Mouse (Mus musculus): ENCODE data around the gene 6430628N08Rik. TPM values are rescaled to one million over a fixed set of nuclear protein-coding genes. Genes with fewer than 3 reads are reported as not detected.

The 6430628N08Rik gene
- polyA plus RNA-seq, 1 experiment from 2014 or later = not detected

GRCm38 (mm10) chr4:115855100-115855499 is 35.4 kb upstream of the 6430628N08Rik start:
- Histone ChIP-seq H3K4me2 (ENCODE audit: low read depth) (no peak overlapping the region), H3K9ac (ENCODE audit: low read length) (no peak overlapping the region), H3K4me3 (ENCODE audit: low read depth, low read length) (no peak overlapping the region), H3K9me3 (ENCODE audit: control insufficient read depth, low read length) (no peaks in the 10 kb centered on the region), H3K27me3 (ENCODE audit: control insufficient read depth, insufficient read depth, low read length) (no peaks in the 10 kb centered on the region), H3K36me3 (ENCODE audit: control insufficient read depth, insufficient read depth, low read length) (no peaks in the 10 kb centered on the region), H3K27ac (ENCODE audit: low read depth, low read length) (no peak overlapping the region), H3K4me1 (ENCODE audit: control insufficient read depth, insufficient read depth, low read length) (peaks cover 4% of the 10 kb centered on the region; the same call in 1 of the 2 replicates)
- ATAC-seq (ENCODE audit: insufficient read depth, low FRiP score, low TSS enrichment) (no peak), DNase-seq (ENCODE audit: low spot score) (no peak)
- WGBS = 34% methylated on average over 6 of the region's 6 CpGs

GRCm38 (mm10) chr4:115855609-115856008 is 34.9 kb upstream of the 6430628N08Rik start:
- no peak overlapping the region for H3K27ac ChIP-seq (ENCODE audit: low read depth, low read length)

GRCm38 (mm10) chr4:115856282-115856681 is 34.2 kb upstream of the 6430628N08Rik start:
- Histone ChIP-seq H3K9me3 (ENCODE audit: control insufficient read depth, low read length) (no peaks in the 10 kb centered on the region), H3K4me2 (ENCODE audit: low read depth) (no peak overlapping the region), H3K4me3 (ENCODE audit: low read depth, low read length) (no peak overlapping the region), H3K36me3 (ENCODE audit: control insufficient read depth, insufficient read depth, low read length) (no peaks in the 10 kb centered on the region; the same call in 1 of the 2 replicates), H3K4me1 (ENCODE audit: control insufficient read depth, insufficient read depth, low read length) (peaks cover 4% of the 10 kb centered on the region; the same call in 1 of the 2 replicates), H3K27me3 (ENCODE audit: control insufficient read depth, insufficient read depth, low read length) (no peaks in the 10 kb centered on the region), H3K9ac (ENCODE audit: low read length) (no peak overlapping the region), H3K27ac (ENCODE audit: low read depth, low read length) (no peak overlapping the region)
- no peak for DNase-seq (ENCODE audit: low spot score)
- no peak for ATAC-seq (ENCODE audit: insufficient read depth, low FRiP score, low TSS enrichment)
- 55% methylated on average over 4 of the region's 4 CpGs for WGBS

More at GRCm38 (mm10) chr4:115855609-115856008, 34.9 kb upstream of the 6430628N08Rik start:
- H3K9me3 ChIP-seq (ENCODE audit: control insufficient read depth, low read length) = no peaks in the 10 kb centered on the region
- H3K27me3 ChIP-seq (ENCODE audit: control insufficient read depth, insufficient read depth, low read length) = no peaks in the 10 kb centered on the region
- no peak overlapping the region for H3K9ac ChIP-seq (ENCODE audit: low read length)
- ATAC-seq (ENCODE audit: insufficient read depth, low FRiP score, low TSS enrichment) (no peak), DNase-seq (ENCODE audit: low spot score) (no peak)
- H3K4me2 ChIP-seq (ENCODE audit: low read depth) = no peak overlapping the region
- no peaks in the 10 kb centered on the region; the same call in 1 of the 2 replicates for H3K36me3 ChIP-seq (ENCODE audit: control insufficient read depth, insufficient read depth, low read length)
- no peak overlapping the region for H3K4me3 ChIP-seq (ENCODE audit: low read depth, low read length)
- 72% methylated on average over 4 of the region's 4 CpGs for WGBS
- H3K4me1 ChIP-seq (ENCODE audit: control insufficient read depth, insufficient read depth, low read length) = peaks cover 4% of the 10 kb centered on the region; the same call in 1 of the 2 replicates

GRCm38 (mm10) chr4:115857293-115857883 is 33.1 kb upstream of the 6430628N08Rik start:
- H3K4me2 ChIP-seq (ENCODE audit: low read depth) = no peak overlapping the region
- H3K9me3 ChIP-seq (ENCODE audit: control insufficient read depth, low read length) = no peaks in the 10 kb centered on the region
- H3K4me1 ChIP-seq (ENCODE audit: control insufficient read depth, insufficient read depth, low read length) = peaks cover 4% of the 10 kb centered on the region; the same call in 1 of the 2 replicates
- ATAC-seq (ENCODE audit: insufficient read depth, low FRiP score, low TSS enrichment) (no peak), DNase-seq (ENCODE audit: low spot score) (no peak)
- H3K36me3 ChIP-seq (ENCODE audit: control insufficient read depth, insufficient read depth, low read length) = no peaks in the 10 kb centered on the region; the same call in 1 of the 2 replicates
- H3K27ac ChIP-seq (ENCODE audit: low read depth, low read length) = no peak overlapping the region
- H3K27me3 ChIP-seq (ENCODE audit: control insufficient read depth, insufficient read depth, low read length) = no peaks in the 10 kb centered on the region
- 84% methylated on average over 9 of the region's 9 CpGs for WGBS
- H3K9ac ChIP-seq (ENCODE audit: low read length) = no peak overlapping the region
- H3K4me3 ChIP-seq (ENCODE audit: low read depth, low read length) = no peak overlapping the region

- peaks cover 9% of the 10 kb centered on the region for H3K4me1 ChIP-seq (ENCODE audit: control insufficient read depth, insufficient read depth, low read length)
- no peaks in the 10 kb centered on the region; the same call in none of the 2 replicates for H3K36me3 ChIP-seq (ENCODE audit: control insufficient read depth, insufficient read depth, low read length)
- no peak for ATAC-seq (ENCODE audit: insufficient read depth, low FRiP score, low TSS enrichment)
- WGBS = 32% methylated on average over 7 of the region's 7 CpGs
- no peak overlapping the region for H3K4me2 ChIP-seq (ENCODE audit: low read depth)
- DNase-seq (ENCODE audit: low spot score) = no peak
- no peak overlapping the region for H3K27ac ChIP-seq (ENCODE audit: low read depth, low read length)
- H3K9me3 ChIP-seq (ENCODE audit: control insufficient read depth, low read length) = no peaks in the 10 kb centered on the region
- no peak overlapping the region for H3K4me3 ChIP-seq (ENCODE audit: low read depth, low read length)
- H3K9ac ChIP-seq (ENCODE audit: low read length) = no peak overlapping the region
- H3K27me3 ChIP-seq (ENCODE audit: control insufficient read depth, insufficient read depth, low read length) = no peaks in the 10 kb centered on the region
These were observed 27.1 kb upstream of the 6430628N08Rik start for GRCm38 (mm10) chr4:115863352-115863751.

- 23% methylated on average over 10 of the region's 10 CpGs for WGBS
- 0 out of 2 replicates have a peak, but pooled peaks have one; percentile 27 for ATAC-seq (ENCODE audit: insufficient read depth, low FRiP score, low TSS enrichment)
- no peaks in the 10 kb centered on the region; the same call in none of the 2 replicates for H3K36me3 ChIP-seq (ENCODE audit: control insufficient read depth, insufficient read depth, low read length)
These were observed 26.6 kb upstream of the 6430628N08Rik start for GRCm38 (mm10) chr4:115863880-115864279.

GRCm38 (mm10) chr4:115869512-115870210 is 20.8 kb upstream of the 6430628N08Rik start:
- Histone ChIP-seq H3K4me3 (ENCODE audit: low read depth, low read length) (no peak overlapping the region), H3K36me3 (ENCODE audit: control insufficient read depth, insufficient read depth, low read length) (no peaks in the 10 kb centered on the region; the same call in 1 of the 2 replicates), H3K27me3 (ENCODE audit: control insufficient read depth, insufficient read depth, low read length) (no peaks in the 10 kb centered on the region), H3K9ac (ENCODE audit: low read length) (no peak overlapping the region), H3K9me3 (ENCODE audit: control insufficient read depth, low read length) (no peaks in the 10 kb centered on the region), H3K4me1 (ENCODE audit: control insufficient read depth, insufficient read depth, low read length) (no peaks in the 10 kb centered on the region; the same call in 1 of the 2 replicates), H3K27ac (ENCODE audit: low read depth, low read length) (no peak overlapping the region), H3K4me2 (ENCODE audit: low read depth) (no peak overlapping the region)
- DNase-seq (ENCODE audit: low spot score) (no peak), ATAC-seq (ENCODE audit: insufficient read depth, low FRiP score, low TSS enrichment) (no peak; the same call in 1 of the 2 replicates)
- WGBS = 17% methylated on average over 16 of the region's 16 CpGs

More at GRCm38 (mm10) chr4:115863880-115864279, 26.6 kb upstream of the 6430628N08Rik start:
- peaks cover 9% of the 10 kb centered on the region for H3K4me1 ChIP-seq (ENCODE audit: control insufficient read depth, insufficient read depth, low read length)
- H3K27ac ChIP-seq (ENCODE audit: low read depth, low read length) = no peak overlapping the region
- no peaks in the 10 kb centered on the region for H3K27me3 ChIP-seq (ENCODE audit: control insufficient read depth, insufficient read depth, low read length)
- no peak overlapping the region for H3K4me3 ChIP-seq (ENCODE audit: low read depth, low read length)
- H3K9me3 ChIP-seq (ENCODE audit: control insufficient read depth, low read length) = no peaks in the 10 kb centered on the region
- H3K9ac ChIP-seq (ENCODE audit: low read length) = no peak overlapping the region
- DNase-seq (ENCODE audit: low spot score) = peak; percentile 32
- no peak overlapping the region for H3K4me2 ChIP-seq (ENCODE audit: low read depth)

- Histone ChIP-seq H3K27ac (ENCODE audit: low read depth, low read length) (no peak overlapping the region), H3K36me3 (ENCODE audit: control insufficient read depth, insufficient read depth, low read length) (no peaks in the 10 kb centered on the region), H3K9me3 (ENCODE audit: control insufficient read depth, low read length) (no peaks in the 10 kb centered on the region), H3K4me1 (ENCODE audit: control insufficient read depth, insufficient read depth, low read length) (peaks cover 6% of the 10 kb centered on the region), H3K4me3 (ENCODE audit: low read depth, low read length) (no peak overlapping the region), H3K9ac (ENCODE audit: low read length) (no peak overlapping the region), H3K4me2 (ENCODE audit: low read depth) (no peak overlapping the region), H3K27me3 (ENCODE audit: control insufficient read depth, insufficient read depth, low read length) (no peaks in the 10 kb centered on the region)
- 76% methylated on average over 3 of the region's 3 CpGs for WGBS
- ATAC-seq (ENCODE audit: insufficient read depth, low FRiP score, low TSS enrichment) = no peak
- no peak for DNase-seq (ENCODE audit: low spot score)
These were observed 17.2 kb upstream of the 6430628N08Rik start for GRCm38 (mm10) chr4:115873231-115873630.

Measured in neural tube, embryonic 11.5 days (tissue).